ENCODE assay signal across 12 mouse cellular contexts in genomic region chr9:49275976-49276375, GRCm38 (mm10). TPM values are rescaled to one million over a fixed set of nuclear protein-coding genes. Genes with fewer than 3 reads are reported as not detected.
DNase-seq lines count a peak whose midpoint lies in the region; ATAC-seq lines count a peak whose summit lies in the region.
"Had no signal": no experiment of that assay in that cellular context is flagged by ENCODE, and none has a peak within 500 bp of the region (broad histone marks: within the 10 kb centered on the region; RNA-seq: fewer than 3 reads in every experiment).

No protein-coding gene starts in this region.

- ATAC-seq in frontal cortex, adult (ENCODE audit: low TSS enrichment) = no peak
- ATAC-seq in erythroblast, adult 5-6 weeks (replicated peaks; ENCODE audit: low FRiP score, poor library complexity, severe bottlenecking) = no peak

- intact Hi-C loops in left cerebral cortex, postnatal 10 days (cut with DNase I) = no loop called here

- peak; percentile 77 for DNase-seq in cerebellum, postnatal 10 days
- DNase-seq in cerebellum, adult 11 months = no peak
- peak; percentile 6 to 24 for DNase-seq in left cerebral cortex, postnatal 10 days (ENCODE audit: extremely low spot score in 1 of 2, low spot score in 2 of 2)
- DNase-seq in left cerebral cortex, adult 18-20 months (ENCODE audit: low spot score in 2 of 2) = no peak
- DNase-seq in Muller cell, postnatal 12 days (ENCODE audit: inconsistent ontology term) = peak; percentile 95
- DNase-seq in layer of hippocampus, adult 9-11 months = peak; percentile 28
- DNase-seq: gastrocnemius, adult 2 months; heart, postnatal 36 days had no signal

RNA-seq across cellular contexts. Expression of gene Gm4894, which starts 25.6 kb away (rescaled TPM):
- total RNA-seq in left cerebral cortex, postnatal 10 days (2021) = not detected
- not detected for total RNA-seq in left cerebral cortex, adult 18-20 months (2021)
- total RNA-seq in erythroblast, adult 5-6 weeks (2015; ENCODE audit: low replicate concordance) = not detected in 2 replicates
- total RNA-seq in erythroblast, adult 5-6 weeks (2017; ENCODE audit: low replicate concordance) = not detected in 2 replicates
- total RNA-seq: gastrocnemius, adult 2 months; heart, postnatal 36 days; layer of hippocampus, postnatal 10 days; neutrophil, adult 5-6 weeks had no signal

Comparison
In these comparisons a context has a peak if more than half of its experiments do, and no peak if none do; other contexts are left out.
1. DNase-seq: peak in cerebellum, postnatal 10 days (2 of 2), left cerebral cortex, postnatal 10 days (2 of 2), Muller cell, postnatal 12 days (single experiment) and layer of hippocampus, adult 9-11 months (single experiment); none in cerebellum, adult 11 months (single experiment) and left cerebral cortex, adult 18-20 months (0 of 2).